Mouse (Mus musculus): ENCODE measurements around the gene Ccdc88c.
A peak's percentile ranks its signal among the peaks of the same experiment; 100 is the strongest.

Gene Ccdc88c

GRCm38 (mm10) chr12:101028954-101029731, at the start of gene Ccdc88c:
Gene Ccdc88c (minus strand): TSS chr12:101029056.
- DNase-seq (ENCODE audit: low spot score), result peak; percentile 62

GRCm38 (mm10) chr12:101077955-101078354, 49.1 kb upstream of the Ccdc88c start:
- DNase-seq (ENCODE audit: low spot score), result no peak

- DNase-seq (ENCODE audit: low spot score), result no peak
Measured at GRCm38 (mm10) chr12:101075433-101075832, 46.6 kb upstream of the Ccdc88c start.

- no peak for DNase-seq (ENCODE audit: low spot score)
Measured at GRCm38 (mm10) chr12:101074821-101075429, 46.1 kb upstream of the Ccdc88c start.

GRCm38 (mm10) chr12:101069813-101070212, 41.0 kb upstream of the Ccdc88c start:
- no peak for DNase-seq (ENCODE audit: low spot score)

- no peak for DNase-seq (ENCODE audit: low spot score)
Measured at GRCm38 (mm10) chr12:101066329-101066728, 37.5 kb upstream of the Ccdc88c start.

GRCm38 (mm10) chr12:101039956-101040355, 11.1 kb upstream of the Ccdc88c start:
- DNase-seq (ENCODE audit: low spot score), result no peak

GRCm38 (mm10) chr12:101028247-101028953, 456 bp downstream of the Ccdc88c start:
- DNase-seq (ENCODE audit: low spot score), result no peak

- no peak for DNase-seq (ENCODE audit: low spot score)
Measured at GRCm38 (mm10) chr12:101027451-101028246, 1.2 kb downstream of the Ccdc88c start.

- DNase-seq (ENCODE audit: low spot score), result no peak
Measured at GRCm38 (mm10) chr12:101026946-101027345, 1.9 kb downstream of the Ccdc88c start.

GRCm38 (mm10) chr12:101026518-101026917, 2.3 kb downstream of the Ccdc88c start:
- no peak for DNase-seq (ENCODE audit: low spot score)

- DNase-seq (ENCODE audit: low spot score), result no peak
Measured at GRCm38 (mm10) chr12:101026025-101026424, 2.8 kb downstream of the Ccdc88c start.

GRCm38 (mm10) chr12:101025379-101025778, 3.5 kb downstream of the Ccdc88c start:
- DNase-seq (ENCODE audit: low spot score), result no peak

- DNase-seq (ENCODE audit: low spot score), result no peak
Measured at GRCm38 (mm10) chr12:101024824-101025223, 4.0 kb downstream of the Ccdc88c start.

- DNase-seq (ENCODE audit: low spot score), result no peak
Measured at GRCm38 (mm10) chr12:101023143-101023542, 5.7 kb downstream of the Ccdc88c start.

- no peak for DNase-seq (ENCODE audit: low spot score)
Measured at GRCm38 (mm10) chr12:101022353-101022752, 6.5 kb downstream of the Ccdc88c start.

- no peak for DNase-seq (ENCODE audit: low spot score)
Measured at GRCm38 (mm10) chr12:101021484-101022226, 7.2 kb downstream of the Ccdc88c start.

- DNase-seq (ENCODE audit: low spot score), result no peak
Measured at GRCm38 (mm10) chr12:101020210-101021015, 8.4 kb downstream of the Ccdc88c start.

GRCm38 (mm10) chr12:101019443-101019842, 9.4 kb downstream of the Ccdc88c start:
- no peak for DNase-seq (ENCODE audit: low spot score)

GRCm38 (mm10) chr12:101019031-101019430, 9.8 kb downstream of the Ccdc88c start:
- no peak for DNase-seq (ENCODE audit: low spot score)
